Mouse (Mus musculus): ENCODE results near the gene Msmo1. TPM values are rescaled to one million over a fixed set of nuclear protein-coding genes. Genes with fewer than 3 reads are reported as not detected.

Msmo1 gene
- 10 to 100 TPM; 62.8 to 72.3 TPM for total RNA-seq (2023)

DNA sequence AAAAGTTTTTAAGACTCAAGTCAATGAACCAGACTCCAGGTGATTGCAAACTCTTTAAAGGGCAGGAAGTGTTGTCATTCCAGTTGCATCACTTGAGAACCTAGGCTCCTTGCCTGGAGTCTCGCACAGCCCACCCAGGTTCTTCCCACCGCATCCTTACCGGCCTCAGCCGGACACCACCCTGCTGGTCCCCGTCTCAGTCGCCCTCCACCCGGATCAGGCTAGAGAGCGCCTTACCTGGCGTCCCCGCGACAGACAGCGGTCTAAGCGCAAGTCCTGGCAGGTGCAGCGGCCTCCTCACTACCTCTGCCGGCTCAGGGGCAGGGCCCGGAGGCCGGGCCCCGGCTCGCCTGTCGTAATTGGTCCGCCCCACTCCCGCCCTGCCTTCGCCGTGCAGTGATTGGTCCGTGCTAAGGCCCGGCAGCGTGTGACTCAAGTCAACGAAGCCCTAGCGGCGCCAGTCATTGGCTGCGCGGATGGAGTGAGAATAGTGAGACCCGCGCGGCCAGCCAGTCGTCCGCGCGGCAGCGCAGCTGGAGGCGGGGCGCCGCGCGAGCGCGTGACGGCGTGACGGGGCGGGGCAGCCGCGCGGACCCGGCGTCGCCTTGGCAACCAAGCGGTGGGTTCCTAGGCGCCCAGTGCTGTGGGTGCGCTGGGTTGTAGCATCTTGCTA, at the start of gene Msmo1:
Gene Msmo1 (minus strand): TSS at position 522 of the 673 bp plus-strand sequence.

DNA sequence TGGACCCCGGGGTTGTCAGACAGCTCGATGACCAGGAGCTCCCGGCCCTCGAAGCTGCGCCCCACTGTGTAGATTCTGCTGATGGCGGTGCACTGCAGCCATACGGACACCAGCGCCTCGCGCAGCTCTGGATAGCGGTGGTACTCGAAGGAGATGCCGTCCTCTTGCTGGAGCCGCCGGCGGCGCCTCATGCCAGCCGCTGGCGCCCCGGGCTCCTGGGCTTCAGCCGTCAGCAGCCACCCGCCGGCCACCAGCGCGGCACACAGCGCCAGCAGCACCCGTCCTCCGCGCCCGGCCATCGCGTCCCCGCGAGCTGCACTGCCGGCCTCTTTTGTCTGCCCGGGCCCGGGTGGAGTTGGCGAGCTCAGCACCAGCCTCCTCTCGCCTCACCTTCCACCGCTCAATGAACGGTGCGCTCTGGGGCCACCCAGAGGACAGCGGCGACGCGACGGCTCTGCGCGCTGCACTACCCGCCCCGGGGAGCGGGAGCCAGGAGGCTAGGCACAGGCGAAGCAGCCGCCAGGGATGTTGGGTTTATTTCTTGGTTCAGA, 40.9 kb downstream of the Msmo1 start, which contains the start of gene Cpe:
Gene Cpe (minus strand): TSS at position 404 of the 551 bp plus-strand sequence.

Other genes with a start within 250 kb of the Msmo1 start
- under 1 TPM in 1 of 2 experiments, not detected in 1; 0.37 TPM for gene Cpe, start 40.7 kb downstream of the Msmo1 start, total RNA-seq (2023)
- 10 to 100 TPM; 49.2 to 49.7 TPM for gene Klhl2, start 116.2 kb upstream of the Msmo1 start, total RNA-seq (2023)
- 10 to 100 TPM; 43.7 to 50.3 TPM for gene Tmem192, start 213.4 kb upstream of the Msmo1 start, total RNA-seq (2023)